Mouse (Mus musculus) embryonic fibroblast, embryonic 13.5 days (primary cell): ENCODE results near the gene Ceacam16. TPM values are rescaled to one million over a fixed set of nuclear protein-coding genes. Genes with fewer than 3 reads are reported as not detected.

Experiments used
- H3K27ac ChIP-seq: 2 replicates; pipeline ENCODE4 v1.5.1; 2012; ENCODE audit warnings: low read length, control low read depth, inconsistent platforms; ENCODE audit not compliant: insufficient read depth
- H3K4me1 ChIP-seq: 2 replicates; pipeline ENCODE4 v1.6.1; 2011; ENCODE audit warnings: low read length; ENCODE audit not compliant: control insufficient read depth, insufficient read depth
- H3K4me3 ChIP-seq: 2 replicates; pipeline ENCODE4 v1.5.1; 2011; ENCODE audit warnings: mild to moderate bottlenecking, control low read depth, low read length; ENCODE audit not compliant: insufficient read depth
- CTCF ChIP-seq: IDR thresholded peaks from 2 replicates; pipeline ENCODE4 v1.5.1; 2011; ENCODE audit warnings: mild to moderate bottlenecking, control low read depth, low read length, moderate library complexity, borderline replicate concordance; ENCODE audit not compliant: insufficient read depth
- POLR2A ChIP-seq: IDR thresholded peaks from 2 replicates; pipeline ENCODE4 v1.6.1; 2011; ENCODE audit warnings: low read depth, mild to moderate bottlenecking, control low read depth, low read length, moderate library complexity
- polyA plus RNA-seq: library from polyadenylated mRNA; stranded (reverse); fragments of >200 nt; gene quantifications from 2 replicates; pipeline ENCODE4 v1.2.4, GENCODE M21; 2011; ENCODE audit warnings: low read depth; ENCODE audit not compliant: missing spikeins, insufficient read length

The Ceacam16 gene
- not detected in 2 replicates for polyA plus RNA-seq

GRCm38 (mm10) chr7:19861199-19861598 is at the start of gene Ceacam16:
Gene Ceacam16 (minus strand): TSS chr7:19861299.
- TF ChIP-seq CTCF (no peak), POLR2A (no peak)
- Histone ChIP-seq H3K27ac (no peak within 1 kb of the TSS), H3K4me3 (no peak within 1 kb of the TSS), H3K4me1 (no peaks in the 10 kb centered on the region)

GRCm38 (mm10) chr7:19910421-19911291 is 49.6 kb upstream of the Ceacam16 start:
- TF ChIP-seq POLR2A: no peak
- peak; percentile 66; the same call in 1 of the 2 replicates for TF ChIP-seq CTCF
- Histone ChIP-seq H3K4me3 (no peak overlapping the region), H3K4me1 (no peaks in the 10 kb centered on the region), H3K27ac (peak overlapping the region; percentile 45)

- Histone ChIP-seq H3K27ac (no peak overlapping the region), H3K4me1 (no peaks in the 10 kb centered on the region), H3K4me3 (no peak overlapping the region)
- TF ChIP-seq CTCF (0 out of 2 replicates have a peak, but pooled peaks have one; percentile 22), POLR2A (no peak)
These were observed 28.8 kb upstream of the Ceacam16 start for GRCm38 (mm10) chr7:19889881-19890280.

- H3K27ac ChIP-seq: no peak within 1 kb of the TSS
- H3K4me3 ChIP-seq: no peak within 1 kb of the TSS
- no peaks in the 10 kb centered on the region for H3K4me1 ChIP-seq
- TF ChIP-seq CTCF (no peak), POLR2A (no peak)
These were observed 26.8 kb upstream of the Ceacam16 start, which contains the start of gene Ceacam19 for GRCm38 (mm10) chr7:19887849-19888248. Gene Ceacam19 (minus strand): TSS chr7:19887965.

GRCm38 (mm10) chr7:19880754-19881153 is 19.7 kb upstream of the Ceacam16 start:
- no peak overlapping the region for H3K4me3 ChIP-seq
- no peak overlapping the region for H3K27ac ChIP-seq
- no peak for TF ChIP-seq POLR2A
- TF ChIP-seq CTCF: no peak
- no peaks in the 10 kb centered on the region for H3K4me1 ChIP-seq

- no peak overlapping the region for H3K27ac ChIP-seq
- H3K4me1 ChIP-seq: no peaks in the 10 kb centered on the region
- TF ChIP-seq CTCF: no peak
- TF ChIP-seq POLR2A: no peak
These were observed 15.8 kb upstream of the Ceacam16 start for GRCm38 (mm10) chr7:19876781-19877425.

GRCm38 (mm10) chr7:19875948-19876682 is 15.0 kb upstream of the Ceacam16 start:
- no peak overlapping the region for H3K27ac ChIP-seq
- TF ChIP-seq POLR2A: no peak
- TF ChIP-seq CTCF: peak; percentile 57; the same call in 1 of the 2 replicates
- no peak overlapping the region for H3K4me3 ChIP-seq
- 0 out of 2 replicates have a peak, but pooled peaks cover 3% of the 10 kb centered on the region for H3K4me1 ChIP-seq

More at GRCm38 (mm10) chr7:19876781-19877425, 15.8 kb upstream of the Ceacam16 start:
- no peak overlapping the region for H3K4me3 ChIP-seq

- TF ChIP-seq POLR2A: no peak
- peak; percentile 77 for TF ChIP-seq CTCF
- Histone ChIP-seq H3K4me1 (0 out of 2 replicates have a peak, but pooled peaks cover 3% of the 10 kb centered on the region), H3K4me3 (no peak overlapping the region), H3K27ac (no peak overlapping the region)
These were observed 11.0 kb upstream of the Ceacam16 start for GRCm38 (mm10) chr7:19871943-19872601.

- 0 out of 2 replicates have a peak, but pooled peaks cover 3% of the 10 kb centered on the region for H3K4me1 ChIP-seq
- H3K27ac ChIP-seq: no peak overlapping the region
- H3K4me3 ChIP-seq: no peak overlapping the region
- no peak for TF ChIP-seq CTCF
- TF ChIP-seq POLR2A: no peak
These were observed 10.1 kb upstream of the Ceacam16 start for GRCm38 (mm10) chr7:19871137-19871621.
